9 mouse cellular contexts compared by ENCODE assay signal in genomic region chr7:4788499-4789435, GRCm38 (mm10). TPM values are rescaled to one million over a fixed set of nuclear protein-coding genes. Genes with fewer than 3 reads are reported as not detected.
A peak's percentile ranks its signal among the peaks of the same experiment; 100 is the strongest.
DNase-seq lines count a peak whose midpoint lies in the region; ATAC-seq and TF ChIP-seq lines count a peak whose summit lies in the region.
"Had no signal": no experiment of that assay in that cellular context is flagged by ENCODE, and none has a peak within 500 bp of the region (broad histone marks: within the 10 kb centered on the region; RNA-seq: fewer than 3 reads in every experiment).

No protein-coding gene starts in this region.

- H3K9me3 ChIP-seq in E14TG2a.4 (ENCODE audit: low read length), result no peaks in the 10 kb centered on the region
- H3K9me3 ChIP-seq in forebrain, embryonic 12.5 days, result no peaks in the 10 kb centered on the region
- no peaks in the 10 kb centered on the region for H3K9me3 ChIP-seq in lung, embryonic 16.5 days (ENCODE audit: control insufficient read depth, low read length)

- peaks cover 42% of the 10 kb centered on the region for H3K36me3 ChIP-seq in E14TG2a.4 (ENCODE audit: insufficient read depth, low read length)
- H3K36me3 ChIP-seq in forebrain, embryonic 12.5 days (replicated peaks), result peaks cover 3% of the 10 kb centered on the region
- H3K36me3 ChIP-seq in lung, embryonic 16.5 days (ENCODE audit: control insufficient read depth, insufficient read depth, low read length), result no peaks in the 10 kb centered on the region

- 1% methylated on average over 63 of the region's 64 CpGs for WGBS in bone marrow, adult 2 months
- WGBS in forebrain, embryonic 12.5 days, result 2% methylated on average over 59 of the region's 64 CpGs
- WGBS in lung, embryonic 16.5 days, result 2% methylated on average over 59 of the region's 64 CpGs

- intact Hi-C loops in heart, postnatal 10 days (cut with DNase I), result loop anchor here (5.0 kb wide), 1 partner anchor 81 kb away; no protein-coding TSS in a partner anchor

- H3K27me3 ChIP-seq in E14TG2a.4 (ENCODE audit: insufficient read depth, low read length), result peaks cover 17% of the 10 kb centered on the region
- peaks cover 38% of the 10 kb centered on the region for H3K27me3 ChIP-seq in forebrain, embryonic 12.5 days
- no peaks in the 10 kb centered on the region for H3K27me3 ChIP-seq in lung, embryonic 16.5 days (ENCODE audit: control insufficient read depth, insufficient read depth, low read depth, low read length)

- peak; percentile 70 for ATAC-seq in forebrain, embryonic 12.5 days (ENCODE audit: low FRiP score)
- ATAC-seq in lung, embryonic 16.5 days (ENCODE audit: low read depth), result peak; percentile 53

- DNase-seq in heart, postnatal 10 days, result peak; percentile 72 to 73
- peak; percentile 31 for DNase-seq in layer of hippocampus, adult 9-11 months
- DNase-seq in ovary, adult 18-20 months (ENCODE audit: low spot score), result peak; percentile 41
- DNase-seq in thymus, postnatal 14 days, result peak; percentile 50

- peak; percentile 18; the same call in 1 of the 2 replicates for TF ChIP-seq POLR2A in bone marrow, adult 2 months (IDR thresholded peaks at IDR 0.05; ENCODE audit: borderline replicate concordance, control insufficient read depth, low read depth, low read length)

- H3K4me1 ChIP-seq in E14TG2a.4 (replicated peaks; ENCODE audit: low read depth, low read length), result peaks cover 41% of the 10 kb centered on the region
- H3K4me1 ChIP-seq in bone marrow, adult 2 months (ENCODE audit: control insufficient read depth, insufficient read depth, low read length), result peaks cover 2% of the 10 kb centered on the region; the same call in 1 of the 2 replicates
- peaks cover 16% of the 10 kb centered on the region for H3K4me1 ChIP-seq in forebrain, embryonic 12.5 days
- H3K4me1 ChIP-seq in lung, embryonic 16.5 days (replicated peaks; ENCODE audit: control insufficient read depth, insufficient read depth, low read length), result peaks cover 2% of the 10 kb centered on the region

- H3K4me2 ChIP-seq in forebrain, embryonic 12.5 days, result peak overlapping the region; percentile 88
- peak overlapping the region; percentile 86 for H3K4me2 ChIP-seq in lung, embryonic 16.5 days (ENCODE audit: low read depth, low read length)

- peak overlapping the region; percentile 40 for H3K27ac ChIP-seq in bone marrow, adult 2 months (ENCODE audit: control insufficient read depth, insufficient read depth, low read depth, low read length, poor library complexity)
- H3K27ac ChIP-seq in forebrain, embryonic 12.5 days, result 0 out of 2 replicates have a peak overlapping the region, but pooled peaks have one; percentile 9
- H3K27ac ChIP-seq in lung, embryonic 16.5 days (ENCODE audit: low read length), result peak overlapping the region; percentile 82

- peak overlapping the region; percentile 82 for H3K9ac ChIP-seq in forebrain, embryonic 12.5 days
- H3K9ac ChIP-seq in lung, embryonic 16.5 days (ENCODE audit: low read length), result peak overlapping the region; percentile 83

- peak overlapping the region; percentile 87 for H3K4me3 ChIP-seq in E14TG2a.4 (replicated peaks; ENCODE audit: low read length)
- peak overlapping the region; percentile 71 for H3K4me3 ChIP-seq in bone marrow, adult 2 months (replicated peaks; ENCODE audit: control insufficient read depth, low read depth, low read length)
- H3K4me3 ChIP-seq in forebrain, embryonic 12.5 days (replicated peaks), result peak overlapping the region; percentile 58
- peak overlapping the region; percentile 64 for H3K4me3 ChIP-seq in lung, embryonic 16.5 days (ENCODE audit: low read length)

- no peak for TF ChIP-seq CTCF in E14TG2a.4 (conservative IDR thresholded peaks at IDR 0.05; ENCODE audit: low read length)
- TF ChIP-seq CTCF in bone marrow, adult 2 months (IDR thresholded peaks at IDR 0.05; ENCODE audit: control insufficient read depth, insufficient read depth, low read length), result no peak

RNA-seq across cellular contexts. Expression of gene Tmem238, which starts 0.7 kb away (rescaled TPM):
- polyA plus RNA-seq in bone marrow, adult 2 months (2011; ENCODE audit: insufficient read depth, insufficient read length, low replicate concordance, missing spikeins), result 3.9 and 12.0 TPM in 2 replicates
- polyA plus RNA-seq in forebrain, embryonic 12.5 days (2016; fragmentation: Nextera tagmentation; extraction: Ambion mirVana), result 2.7 and 3.6 TPM in 2 replicates
- total RNA-seq in heart, postnatal 10 days (2021), result 1 to 10 TPM; 3.7 to 4.2 TPM
- polyA plus RNA-seq in lung, embryonic 16.5 days (2015; fragmentation: Nextera tagmentation; extraction: Ambion mirVana), result 14.7 and 17.9 TPM in 2 replicates

RNA-seq across cellular contexts. Expression of gene Rpl28, which starts 3.9 kb away (rescaled TPM):
- polyA plus RNA-seq in bone marrow, adult 2 months (2011; ENCODE audit: insufficient read depth, insufficient read length, low replicate concordance, missing spikeins), result 441 and 887 TPM in 2 replicates
- polyA plus RNA-seq in forebrain, embryonic 12.5 days (2016; fragmentation: Nextera tagmentation; extraction: Ambion mirVana), result 306 and 310 TPM in 2 replicates
- total RNA-seq in heart, postnatal 10 days (2021), result 100 to 1,000 TPM; 630 to 679 TPM
- 337 and 342 TPM in 2 replicates for polyA plus RNA-seq in lung, embryonic 16.5 days (2015; fragmentation: Nextera tagmentation; extraction: Ambion mirVana)

RNA-seq across cellular contexts. Expression of gene Tmem190, which starts 6.0 kb away (rescaled TPM):
- not detected in 2 replicates for polyA plus RNA-seq in bone marrow, adult 2 months (2011; ENCODE audit: insufficient read depth, insufficient read length, low replicate concordance, missing spikeins)
- not detected in 2 replicates for polyA plus RNA-seq in forebrain, embryonic 12.5 days (2016; fragmentation: Nextera tagmentation; extraction: Ambion mirVana)
- total RNA-seq in heart, postnatal 10 days (2021), result not detected
- polyA plus RNA-seq in lung, embryonic 16.5 days (2015; fragmentation: Nextera tagmentation; extraction: Ambion mirVana), result 0.34 and 0.48 TPM in 2 replicates
- polyA plus RNA-seq: frontal cortex, adult 2 months had no signal

RNA-seq across cellular contexts. Expression of gene Il11, which starts 6.1 kb away (rescaled TPM):
- not detected in 2 replicates for polyA plus RNA-seq in bone marrow, adult 2 months (2011; ENCODE audit: insufficient read depth, insufficient read length, low replicate concordance, missing spikeins)
- 0.24 and 0.77 TPM in 2 replicates for polyA plus RNA-seq in forebrain, embryonic 12.5 days (2016; fragmentation: Nextera tagmentation; extraction: Ambion mirVana)
- not detected for total RNA-seq in heart, postnatal 10 days (2021)
- polyA plus RNA-seq in lung, embryonic 16.5 days (2015; fragmentation: Nextera tagmentation; extraction: Ambion mirVana), result 0.18 and 0.19 TPM in 2 replicates

RNA-seq across cellular contexts. Expression of gene Fam71e2, which starts 17.7 kb away (rescaled TPM):
- not detected in 2 replicates for polyA plus RNA-seq in bone marrow, adult 2 months (2011; ENCODE audit: insufficient read depth, insufficient read length, low replicate concordance, missing spikeins)
- polyA plus RNA-seq in forebrain, embryonic 12.5 days (2016; fragmentation: Nextera tagmentation; extraction: Ambion mirVana), result not detected in 2 replicates
- total RNA-seq in heart, postnatal 10 days (2021), result not detected
- not detected in 2 replicates for polyA plus RNA-seq in lung, embryonic 16.5 days (2015; fragmentation: Nextera tagmentation; extraction: Ambion mirVana)

Comparison
In these comparisons a context has a peak if more than half of its experiments do, and no peak if none do; other contexts are left out.
1. Peak in every context shown above with its lines: DNase-seq, ATAC-seq, H3K4me3 ChIP-seq and H3K27ac ChIP-seq.
2. H3K27ac ChIP-seq: peak in every context shown above with its lines; median percentile 82 in lung, embryonic 16.5 days; 40 in bone marrow, adult 2 months; 9 in forebrain, embryonic 12.5 days.